Mouse (Mus musculus): ENCODE measurements around the gene Itpr2. TPM values are rescaled to one million over a fixed set of nuclear protein-coding genes. Genes with fewer than 3 reads are reported as not detected.

Gene Itpr2
- polyA plus RNA-seq, 1 experiment from 2014 or later = 10.2 TPM

GRCm38 (mm10) chr6:146140966-146141585 lies 360.9 kb downstream of the Itpr2 start:
- Histone ChIP-seq H3K9ac (no peak overlapping the region), H3K27me3 (no peaks in the 10 kb centered on the region), H3K4me2 (replicated peaks) (no peak overlapping the region)

GRCm38 (mm10) chr6:146140171-146140570 lies 361.9 kb downstream of the Itpr2 start:
- 0 out of 2 replicates have a peak, but pooled peaks cover 4% of the 10 kb centered on the region for H3K4me1 ChIP-seq
- H3K27ac ChIP-seq = no peak overlapping the region
- no peak overlapping the region for H3K9ac ChIP-seq
- H3K27me3 ChIP-seq = no peaks in the 10 kb centered on the region
- no peak for ATAC-seq (ENCODE audit: low FRiP score, low read depth)
- no peak overlapping the region for H3K4me3 ChIP-seq
- peaks cover 10% of the 10 kb centered on the region for H3K36me3 ChIP-seq
- H3K4me2 ChIP-seq (replicated peaks) = no peak overlapping the region
- 93% methylated on average over 6 of the region's 6 CpGs for WGBS
- no peaks in the 10 kb centered on the region for H3K9me3 ChIP-seq

More at GRCm38 (mm10) chr6:146140966-146141585, 360.9 kb downstream of the Itpr2 start:
- no peak overlapping the region for H3K4me3 ChIP-seq
- peaks cover 2% of the 10 kb centered on the region for H3K9me3 ChIP-seq
- peaks cover 11% of the 10 kb centered on the region for H3K36me3 ChIP-seq
- ATAC-seq (ENCODE audit: low FRiP score, low read depth) = no peak
- 91% methylated on average over 4 of the region's 4 CpGs for WGBS
- no peak overlapping the region for H3K27ac ChIP-seq
- H3K4me1 ChIP-seq = 0 out of 2 replicates have a peak, but pooled peaks cover 4% of the 10 kb centered on the region

GRCm38 (mm10) chr6:146136646-146137045 lies 365.4 kb downstream of the Itpr2 start:
- no peaks in the 10 kb centered on the region for H3K36me3 ChIP-seq
- no peak overlapping the region for H3K9ac ChIP-seq
- H3K27ac ChIP-seq = no peak overlapping the region
- 69% methylated on average over 4 of the region's 4 CpGs for WGBS
- H3K4me3 ChIP-seq = no peak overlapping the region
- H3K4me2 ChIP-seq (replicated peaks) = no peak overlapping the region
- no peaks in the 10 kb centered on the region for H3K9me3 ChIP-seq
- H3K27me3 ChIP-seq = no peaks in the 10 kb centered on the region
- 0 out of 2 replicates have a peak, but pooled peaks cover 19% of the 10 kb centered on the region for H3K4me1 ChIP-seq
- no peak for ATAC-seq (ENCODE audit: low FRiP score, low read depth)

GRCm38 (mm10) chr6:146136244-146136643 lies 365.8 kb downstream of the Itpr2 start:
- H3K4me2 ChIP-seq (replicated peaks) = no peak overlapping the region
- H3K4me1 ChIP-seq = 0 out of 2 replicates have a peak, but pooled peaks cover 19% of the 10 kb centered on the region
- WGBS = 69% methylated on average over 7 of the region's 7 CpGs
- no peaks in the 10 kb centered on the region for H3K36me3 ChIP-seq
- H3K27ac ChIP-seq = no peak overlapping the region
- no peak for ATAC-seq (ENCODE audit: low FRiP score, low read depth)
- no peaks in the 10 kb centered on the region for H3K27me3 ChIP-seq
- H3K4me3 ChIP-seq = no peak overlapping the region
- H3K9me3 ChIP-seq = no peaks in the 10 kb centered on the region
- no peak overlapping the region for H3K9ac ChIP-seq

- H3K4me2 ChIP-seq (replicated peaks) = no peak overlapping the region
- ATAC-seq (ENCODE audit: low FRiP score, low read depth) = no peak
- no peak overlapping the region for H3K9ac ChIP-seq
- no peak overlapping the region for H3K27ac ChIP-seq
- no peaks in the 10 kb centered on the region for H3K9me3 ChIP-seq
- H3K4me1 ChIP-seq = 0 out of 2 replicates have a peak, but pooled peaks cover 19% of the 10 kb centered on the region
- no peaks in the 10 kb centered on the region for H3K36me3 ChIP-seq
- H3K27me3 ChIP-seq = no peaks in the 10 kb centered on the region
- no peak overlapping the region for H3K4me3 ChIP-seq
- 84% methylated on average over 8 of the region's 8 CpGs for WGBS
These were observed 366.7 kb downstream of the Itpr2 start for GRCm38 (mm10) chr6:146135291-146135690.

GRCm38 (mm10) chr6:146133921-146134320 lies 368.1 kb downstream of the Itpr2 start:
- Histone ChIP-seq H3K4me3 (no peak overlapping the region), H3K4me1 (0 out of 2 replicates have a peak, but pooled peaks cover 19% of the 10 kb centered on the region), H3K9ac (no peak overlapping the region), H3K27me3 (no peaks in the 10 kb centered on the region), H3K36me3 (no peaks in the 10 kb centered on the region), H3K27ac (no peak overlapping the region), H3K9me3 (no peaks in the 10 kb centered on the region), H3K4me2 (replicated peaks) (no peak overlapping the region)
- WGBS = 45% methylated on average over 8 of the region's 8 CpGs
- ATAC-seq (ENCODE audit: low FRiP score, low read depth) = peak; percentile 61

- WGBS = 59% methylated on average over 7 of the region's 7 CpGs
- Histone ChIP-seq H3K4me1 (0 out of 2 replicates have a peak, but pooled peaks cover 10% of the 10 kb centered on the region), H3K36me3 (no peaks in the 10 kb centered on the region), H3K9ac (no peak overlapping the region), H3K4me3 (no peak overlapping the region), H3K4me2 (replicated peaks) (no peak overlapping the region), H3K27me3 (no peaks in the 10 kb centered on the region), H3K27ac (no peak overlapping the region), H3K9me3 (no peaks in the 10 kb centered on the region)
- ATAC-seq (ENCODE audit: low FRiP score, low read depth) = no peak
These were observed 373.0 kb downstream of the Itpr2 start for GRCm38 (mm10) chr6:146129066-146129465.

- no peak for ATAC-seq (ENCODE audit: low FRiP score, low read depth)
- Histone ChIP-seq H3K27ac (no peak overlapping the region), H3K4me2 (replicated peaks) (no peak overlapping the region), H3K9me3 (no peaks in the 10 kb centered on the region), H3K36me3 (no peaks in the 10 kb centered on the region), H3K27me3 (no peaks in the 10 kb centered on the region), H3K9ac (no peak overlapping the region), H3K4me1 (no peaks in the 10 kb centered on the region), H3K4me3 (no peak overlapping the region)
- 78% methylated on average over 12 of the region's 12 CpGs for WGBS
These were observed 375.0 kb downstream of the Itpr2 start for GRCm38 (mm10) chr6:146126823-146127681.

- Histone ChIP-seq H3K4me1 (no peaks in the 10 kb centered on the region), H3K9me3 (no peaks in the 10 kb centered on the region), H3K36me3 (no peaks in the 10 kb centered on the region), H3K27me3 (no peaks in the 10 kb centered on the region), H3K4me2 (replicated peaks) (no peak overlapping the region), H3K4me3 (no peak overlapping the region), H3K27ac (no peak overlapping the region), H3K9ac (no peak overlapping the region)
- 92% methylated on average over 1 of the region's 1 CpGs for WGBS
- ATAC-seq (ENCODE audit: low FRiP score, low read depth) = no peak
These were observed 376.4 kb downstream of the Itpr2 start for GRCm38 (mm10) chr6:146125621-146126020.

GRCm38 (mm10) chr6:146124479-146124878 lies 377.5 kb downstream of the Itpr2 start:
- H3K4me2 ChIP-seq (replicated peaks) = no peak overlapping the region
- ATAC-seq (ENCODE audit: low FRiP score, low read depth) = no peak
- H3K27ac ChIP-seq = no peak overlapping the region
- no peak overlapping the region for H3K9ac ChIP-seq
- no peaks in the 10 kb centered on the region for H3K9me3 ChIP-seq
- H3K4me1 ChIP-seq = no peaks in the 10 kb centered on the region
- 75% methylated on average over 3 of the region's 3 CpGs for WGBS
- H3K36me3 ChIP-seq = no peaks in the 10 kb centered on the region
- no peaks in the 10 kb centered on the region for H3K27me3 ChIP-seq
- H3K4me3 ChIP-seq = no peak overlapping the region

GRCm38 (mm10) chr6:146123656-146124055 lies 378.4 kb downstream of the Itpr2 start:
- WGBS = 90% methylated on average over 4 of the region's 4 CpGs
- H3K36me3 ChIP-seq = no peaks in the 10 kb centered on the region
- no peak overlapping the region for H3K27ac ChIP-seq
- no peaks in the 10 kb centered on the region for H3K27me3 ChIP-seq
- no peak overlapping the region for H3K4me2 ChIP-seq (replicated peaks)
- H3K9ac ChIP-seq = no peak overlapping the region
- H3K4me1 ChIP-seq = no peaks in the 10 kb centered on the region
- no peaks in the 10 kb centered on the region for H3K9me3 ChIP-seq
- H3K4me3 ChIP-seq = no peak overlapping the region
- no peak for ATAC-seq (ENCODE audit: low FRiP score, low read depth)

- 72% methylated on average over 6 of the region's 6 CpGs for WGBS
- Histone ChIP-seq H3K4me1 (no peaks in the 10 kb centered on the region), H3K27me3 (no peaks in the 10 kb centered on the region), H3K4me2 (replicated peaks) (no peak overlapping the region), H3K27ac (no peak overlapping the region), H3K36me3 (no peaks in the 10 kb centered on the region), H3K4me3 (no peak overlapping the region), H3K9ac (no peak overlapping the region), H3K9me3 (no peaks in the 10 kb centered on the region)
- no peak for ATAC-seq (ENCODE audit: low FRiP score, low read depth)
These were observed 381.9 kb downstream of the Itpr2 start for GRCm38 (mm10) chr6:146120172-146120571.

Measured in limb, embryonic 13.5 days (tissue).